Comparison of ENCODE assay signal across 11 mouse cellular contexts in the genomic region with DNA sequence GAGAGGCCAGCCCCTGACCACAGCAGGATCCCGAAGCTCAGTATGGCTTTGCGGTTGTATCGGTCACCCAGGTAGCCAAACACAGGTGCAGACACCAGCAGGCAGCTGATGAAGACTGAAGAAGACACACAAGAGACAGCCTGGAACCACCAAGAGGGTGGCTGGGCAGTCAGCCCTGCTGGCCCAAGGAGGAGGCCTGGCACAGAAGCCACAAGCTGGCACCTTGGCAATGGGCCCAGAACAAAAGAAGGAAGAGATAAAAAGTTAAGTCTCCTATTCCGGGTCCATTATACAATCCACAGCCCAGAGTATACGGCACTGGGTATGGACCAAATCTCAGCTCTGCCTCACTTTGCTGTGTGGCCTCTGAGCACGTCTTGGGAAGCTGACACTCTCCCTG. TPM values are rescaled to one million over a fixed set of nuclear protein-coding genes. Genes with fewer than 3 reads are reported as not detected.
DNase-seq lines count a peak whose midpoint lies in the region; ATAC-seq lines count a peak whose summit lies in the region.
"Had no signal": no experiment of that assay in that cellular context is flagged by ENCODE, and none has a peak within 500 bp of the region (broad histone marks: within the 10 kb centered on the region; RNA-seq: fewer than 3 reads in every experiment).

No protein-coding gene starts in this region.

- H3K4me3 ChIP-seq in hindbrain, embryonic 11.5 days (ENCODE audit: low read depth, low read length) = no peak overlapping the region
- H3K4me3 ChIP-seq: myocyte had no signal

- DNase-seq in kidney, adult 11 months = peak; percentile 23
- DNase-seq in kidney, postnatal 4 days = no peak
- DNase-seq in right cerebral cortex, postnatal 14 days = peak; percentile 45
- no peak for DNase-seq in right cerebral cortex, postnatal 36 days (ENCODE audit: low spot score in 2 of 2)
- DNase-seq in gastrocnemius, postnatal 10 days = peak; percentile 33
- DNase-seq in testis, postnatal 14 days (ENCODE audit: low spot score) = peak; percentile 39
- DNase-seq in hindbrain, embryonic 11.5 days (ENCODE audit: low spot score) = no peak

- no peak overlapping the region for H3K4me2 ChIP-seq in hindbrain, embryonic 11.5 days (replicated peaks; ENCODE audit: low read depth, low read length)
- H3K4me2 ChIP-seq: hindbrain, embryonic 14.5 days had no signal

- H3K36me3 ChIP-seq in hindbrain, embryonic 11.5 days (ENCODE audit: control insufficient read depth, insufficient read depth, low read length) = no peaks in the 10 kb centered on the region

- H3K27me3 ChIP-seq in hindbrain, embryonic 11.5 days (ENCODE audit: control insufficient read depth, insufficient read depth, low read length) = no peaks in the 10 kb centered on the region
- H3K27me3 ChIP-seq: CH12.LX had no signal

- H3K27ac ChIP-seq in hindbrain, embryonic 11.5 days (ENCODE audit: low read depth, low read length) = no peak overlapping the region
- H3K27ac ChIP-seq: hindbrain, embryonic 14.5 days had no signal

- ATAC-seq in erythroid progenitor cell, adult 5-6 weeks (replicated peaks; ENCODE audit: low FRiP score, poor library complexity, severe bottlenecking) = no peak
- ATAC-seq in hindbrain, embryonic 11.5 days (ENCODE audit: low FRiP score) = no peak

- H3K9me3 ChIP-seq in hindbrain, embryonic 11.5 days (ENCODE audit: control insufficient read depth, low read length) = no peaks in the 10 kb centered on the region

- no peaks in the 10 kb centered on the region for H3K4me1 ChIP-seq in hindbrain, embryonic 11.5 days (replicated peaks; ENCODE audit: control insufficient read depth, insufficient read depth, low read length)

- WGBS in hindbrain, embryonic 11.5 days = 86% methylated on average over 6 of the region's 6 CpGs

- no peak overlapping the region for H3K9ac ChIP-seq in hindbrain, embryonic 11.5 days (ENCODE audit: low read depth, low read length)
- H3K9ac ChIP-seq: hindbrain, embryonic 14.5 days had no signal

RNA-seq across cellular contexts. Expression of gene Spns3, which starts 9.9 kb away (rescaled TPM):
- under 1 TPM; 0.21 to 0.63 TPM for total RNA-seq in gastrocnemius, postnatal 10 days (2021)
- 1.4 and 6.7 TPM in 2 replicates for total RNA-seq in erythroid progenitor cell, adult 5-6 weeks (2015; ENCODE audit: low replicate concordance)
- 0.39 and 0.76 TPM in 2 replicates for total RNA-seq in erythroid progenitor cell, adult 5-6 weeks (2017; ENCODE audit: low replicate concordance)
- not detected in 2 replicates for polyA plus RNA-seq in hindbrain, embryonic 11.5 days (2014; fragmentation: Nextera tagmentation; extraction: Ambion mirVana)

RNA-seq across cellular contexts. Expression of gene Spns2, which starts 50.7 kb away (rescaled TPM):
- total RNA-seq in gastrocnemius, postnatal 10 days (2021) = 10 to 100 TPM; 15.8 to 20.0 TPM
- 0.72 and 5.0 TPM in 2 replicates for total RNA-seq in erythroid progenitor cell, adult 5-6 weeks (2015; ENCODE audit: low replicate concordance)
- total RNA-seq in erythroid progenitor cell, adult 5-6 weeks (2017; ENCODE audit: low replicate concordance) = 0.77 TPM in 1 of 2 replicates, not detected in the other
- polyA plus RNA-seq in hindbrain, embryonic 11.5 days (2014; fragmentation: Nextera tagmentation; extraction: Ambion mirVana) = 5.3 and 6.2 TPM in 2 replicates

Comparison
In these comparisons a context has a peak if more than half of its experiments do, and no peak if none do; other contexts are left out.
1. DNase-seq: peak in kidney, adult 11 months (single experiment), right cerebral cortex, postnatal 14 days (single experiment), gastrocnemius, postnatal 10 days (single experiment) and testis, postnatal 14 days (single experiment); none in kidney, postnatal 4 days (0 of 2), right cerebral cortex, postnatal 36 days (0 of 2) and hindbrain, embryonic 11.5 days (single experiment).